Mouse (Mus musculus) c-Kit-positive CD71-negative TER-119-negative erythroid progenitor cells, embryonic 14.5 days (primary cell): ENCODE data around the gene Gabrb2.

Source experiments
- DNase-seq: peaks from one replicate; pipeline ENCODE4 v3.0.0-alpha.2; 2013; ENCODE audit warnings: low read depth

The Gabrb2 gene

GRCm38 (mm10) chr11:42418996-42419782, at the start of gene Gabrb2:
Gene Gabrb2, plus strand, starts transcription at chr11:42419757.
- DNase-seq = no peak

DNA sequence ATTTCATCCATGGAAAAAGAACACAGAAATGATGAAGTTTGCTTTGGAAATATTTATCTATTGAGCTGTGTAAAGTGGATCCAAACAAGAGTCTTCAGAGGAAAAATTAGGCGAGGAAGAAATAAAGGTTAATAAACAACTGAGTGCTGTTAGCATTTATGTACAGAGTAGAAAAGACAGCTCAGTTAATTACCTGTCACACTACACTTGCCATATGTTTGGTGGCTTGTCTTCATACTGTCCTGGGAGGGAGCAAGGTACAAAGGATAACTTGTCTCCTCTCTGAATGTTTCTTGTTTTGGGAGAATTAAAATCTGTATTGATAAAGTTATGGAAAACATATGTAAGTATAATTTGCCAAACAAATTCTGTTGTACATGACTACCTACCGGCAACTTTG, 40.6 kb upstream of the Gabrb2 start:
- DNase-seq = no peak

GRCm38 (mm10) chr11:42386486-42386885, 33.1 kb upstream of the Gabrb2 start:
- DNase-seq = no peak

- no peak for DNase-seq
Measured at GRCm38 (mm10) chr11:42390682-42391290, 28.8 kb upstream of the Gabrb2 start.

GRCm38 (mm10) chr11:42393451-42393850, 26.1 kb upstream of the Gabrb2 start:
- no peak for DNase-seq

- no peak for DNase-seq
Measured at GRCm38 (mm10) chr11:42419791-42420633, 455 bp downstream of the Gabrb2 start.

- no peak for DNase-seq
Measured at GRCm38 (mm10) chr11:42420634-42421470, 1.3 kb downstream of the Gabrb2 start.

DNA sequence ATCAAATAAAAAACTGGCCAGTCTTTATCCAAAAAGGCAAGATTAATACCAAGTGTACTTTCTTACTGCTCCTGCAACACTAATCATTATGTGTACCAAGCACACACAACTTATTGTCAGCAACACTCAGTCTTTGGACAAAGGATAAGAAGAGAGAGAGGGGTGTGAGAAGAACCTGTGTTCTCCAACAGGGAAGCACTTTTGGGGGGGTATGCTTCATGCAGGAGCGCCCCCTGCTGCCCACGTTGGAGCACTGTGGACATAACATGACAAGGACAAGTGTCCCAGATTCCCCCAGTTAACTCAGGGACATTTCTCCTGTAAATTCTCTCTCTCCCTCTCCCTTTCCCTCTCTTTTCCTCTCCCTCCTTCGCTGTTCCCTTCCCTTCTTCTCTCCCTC, 3.7 kb downstream of the Gabrb2 start:
- DNase-seq = no peak

- no peak for DNase-seq
Measured at GRCm38 (mm10) chr11:42431495-42431894, 11.9 kb downstream of the Gabrb2 start.

DNA sequence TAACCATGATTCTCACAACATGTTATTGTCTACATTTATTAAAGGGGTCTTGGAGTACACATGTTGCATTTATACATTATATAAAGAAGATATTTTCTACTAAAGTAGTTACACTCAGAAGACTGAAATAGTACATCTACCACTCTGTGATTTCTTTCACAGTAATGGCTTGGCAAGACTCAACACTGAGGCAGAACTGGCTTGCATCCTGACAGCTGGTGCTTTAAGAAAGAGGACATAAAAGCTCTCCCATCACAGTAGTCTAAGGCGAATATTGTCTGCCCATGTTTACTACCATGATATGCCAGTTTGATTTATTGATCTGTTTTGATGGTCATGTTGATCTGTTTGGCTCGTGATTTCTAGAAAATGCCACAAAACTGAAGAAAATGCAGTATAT, 19.4 kb downstream of the Gabrb2 start:
- DNase-seq = no peak

- DNase-seq = no peak
Measured at GRCm38 (mm10) chr11:42443641-42444040, 24.1 kb downstream of the Gabrb2 start.

- no peak for DNase-seq
Measured at GRCm38 (mm10) chr11:42448929-42449328, 29.4 kb downstream of the Gabrb2 start.

DNA sequence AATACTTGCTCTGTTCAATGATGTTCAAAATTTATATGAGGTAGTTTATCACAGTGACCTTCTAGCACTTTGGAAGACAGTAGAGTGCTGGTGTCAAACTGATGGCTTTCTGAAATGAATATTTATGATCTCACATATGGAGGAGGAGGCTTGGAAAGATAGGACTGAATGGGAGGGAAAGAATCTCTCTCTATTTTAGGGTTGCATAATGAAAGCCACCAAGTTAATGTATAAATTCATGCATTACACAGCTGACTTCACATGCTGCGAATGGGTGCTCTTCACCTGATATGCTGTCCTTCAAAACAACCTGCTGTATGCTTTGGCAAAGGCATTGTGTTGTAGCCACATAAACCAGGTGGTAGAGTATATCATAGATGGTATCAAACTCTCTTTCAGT, 44.6 kb downstream of the Gabrb2 start:
- no peak for DNase-seq

DNA sequence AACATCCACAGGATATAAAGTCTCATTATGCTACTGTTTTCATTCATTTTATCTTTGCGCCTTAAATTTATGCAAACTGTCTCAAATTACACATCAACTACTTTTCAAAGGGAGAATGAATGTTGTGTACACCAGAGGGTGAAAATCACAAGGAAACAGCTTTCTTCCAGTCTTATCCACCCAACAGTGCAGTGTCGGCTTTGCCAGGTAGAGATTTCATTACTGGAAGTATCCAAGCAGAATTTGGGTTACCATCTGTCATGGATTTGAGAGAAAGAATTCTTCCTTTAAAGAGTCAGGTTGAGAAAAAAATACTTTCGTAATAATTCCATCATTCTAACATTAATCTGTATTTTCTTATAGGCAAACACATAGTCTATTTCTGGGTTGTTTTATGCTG, 48.8 kb downstream of the Gabrb2 start:
- no peak for DNase-seq

GRCm38 (mm10) chr11:42474523-42474922, 55.0 kb downstream of the Gabrb2 start:
- DNase-seq = no peak

DNA sequence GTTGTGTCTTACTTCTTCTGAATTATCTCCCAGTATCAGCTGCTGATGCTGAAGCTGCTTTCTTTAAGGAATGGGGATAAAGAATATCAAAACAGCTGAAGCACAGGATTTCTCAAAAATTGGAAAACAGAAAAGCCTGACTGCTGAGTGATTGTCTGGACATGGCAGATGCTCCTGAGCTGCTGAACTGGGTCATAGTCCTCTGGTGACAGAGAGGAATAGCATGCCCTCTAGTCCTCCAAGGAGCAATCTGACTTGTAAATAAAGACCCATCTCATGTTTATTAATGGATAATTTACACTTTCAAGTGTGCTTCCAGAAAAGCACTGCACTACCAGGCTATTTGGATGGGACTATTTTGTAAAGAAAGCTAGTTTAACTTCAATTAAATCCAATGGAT, 68.1 kb downstream of the Gabrb2 start:
- no peak for DNase-seq

GRCm38 (mm10) chr11:42501166-42501565, 81.6 kb downstream of the Gabrb2 start:
- no peak for DNase-seq

- no peak for DNase-seq
Measured at GRCm38 (mm10) chr11:42505436-42505835, 85.9 kb downstream of the Gabrb2 start.

- no peak for DNase-seq
Measured at GRCm38 (mm10) chr11:42505911-42506310, 86.4 kb downstream of the Gabrb2 start.

DNA sequence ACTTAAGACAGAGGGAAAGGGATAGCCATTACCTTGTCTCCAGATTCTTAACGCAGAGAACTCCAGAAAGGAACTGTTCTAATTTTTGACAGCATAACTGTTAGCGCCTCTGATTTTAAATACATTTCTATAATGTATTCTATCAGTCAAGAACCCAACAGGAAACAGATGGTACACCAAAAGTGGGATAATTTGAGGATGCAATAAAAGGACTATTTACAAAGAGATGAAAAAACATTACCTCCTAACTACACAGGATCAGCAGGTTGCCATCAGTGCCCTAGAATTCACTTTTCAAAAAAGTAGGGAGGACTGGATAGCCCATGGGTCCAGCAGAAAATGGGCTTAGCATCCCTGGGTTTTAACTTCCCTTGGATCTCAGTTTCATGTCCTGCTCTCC, 102.4 kb downstream of the Gabrb2 start:
- DNase-seq = no peak

GRCm38 (mm10) chr11:42528226-42528881, 108.8 kb downstream of the Gabrb2 start:
- no peak for DNase-seq
